Mouse (Mus musculus) testis, adult 2 months (tissue): ENCODE measurements around the gene Bag6.

Experiments used
- CTCF ChIP-seq: fragments of 200-500 bp; IDR thresholded peaks from 2 replicates; pipeline ENCODE4 v1.5.1; 2012; ENCODE audit warnings: low read depth, mild to moderate bottlenecking, inconsistent platforms, low read length, moderate library complexity; ENCODE audit not compliant: control insufficient read depth, insufficient read depth, insufficient replicate concordance
- POLR2A ChIP-seq: fragments of 200-500 bp; IDR thresholded peaks from 2 replicates; pipeline ENCODE4 v1.6.1; 2012; ENCODE audit warnings: low read depth, mild to moderate bottlenecking, inconsistent platforms, low read length, moderate library complexity; ENCODE audit not compliant: control insufficient read depth

DNA sequence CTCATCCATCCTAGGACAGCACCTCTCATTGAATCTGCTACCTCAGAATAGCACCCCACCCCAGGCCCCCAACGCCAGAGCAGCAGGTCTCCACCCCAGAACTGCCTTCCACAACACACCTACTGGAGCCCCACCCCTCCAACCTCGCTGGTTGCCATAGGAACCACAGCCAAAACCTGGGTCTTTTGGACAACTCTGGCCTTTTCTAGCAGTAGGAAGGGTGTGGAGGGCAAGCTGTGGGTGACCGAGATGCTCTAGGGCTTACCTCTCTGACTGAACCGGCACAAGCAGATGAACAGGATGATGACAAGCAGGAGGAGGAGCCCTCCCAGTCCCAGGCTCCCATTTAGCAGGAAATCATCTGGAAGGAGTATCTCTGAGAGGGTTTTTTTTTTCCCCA lies 51.7 kb downstream of the Bag6 start:
- TF ChIP-seq CTCF, result no peak
- no peak for TF ChIP-seq POLR2A
